Mouse (Mus musculus): ENCODE results near the gene Calhm2.
A peak's percentile ranks its signal among the peaks of the same experiment; 100 is the strongest.

The Calhm2 gene

DNA sequence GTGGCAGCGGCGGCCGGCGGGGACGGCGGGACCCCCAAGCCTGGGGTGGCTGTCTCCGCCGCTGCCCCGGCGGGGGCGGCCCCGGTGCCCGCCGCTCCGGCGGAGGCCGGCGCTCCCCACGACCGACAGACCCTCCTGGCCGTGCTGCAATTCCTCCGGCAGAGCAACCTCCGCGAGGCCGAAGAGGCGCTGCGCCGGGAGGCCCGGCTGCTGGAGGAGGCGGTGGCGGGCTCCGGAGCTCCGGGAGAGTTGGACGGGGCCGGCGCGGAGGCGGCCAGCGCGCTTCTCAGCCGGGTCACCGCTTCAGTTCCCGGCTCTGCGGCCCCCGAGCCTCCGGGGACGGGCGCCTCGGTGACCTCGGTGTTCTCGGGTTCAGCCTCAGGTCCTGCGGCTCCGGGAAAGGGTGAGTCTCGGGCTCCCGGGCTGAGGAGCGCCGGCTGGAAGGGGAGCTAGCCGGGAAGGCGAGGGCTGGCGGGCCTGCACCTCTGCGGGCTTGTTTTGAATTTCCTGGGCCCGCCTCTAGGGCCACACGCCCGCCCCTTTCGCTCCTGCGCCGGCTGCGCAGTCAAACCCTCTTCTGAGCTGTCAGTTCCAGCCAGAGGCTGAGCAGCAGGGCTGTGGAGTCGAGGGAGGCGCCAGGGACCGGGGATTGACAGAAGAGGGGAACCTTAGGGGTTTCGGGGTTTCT lies 70.0 kb downstream of the Calhm2 start:
- peak; percentile 68 for DNase-seq (ENCODE audit: low spot score)

DNA sequence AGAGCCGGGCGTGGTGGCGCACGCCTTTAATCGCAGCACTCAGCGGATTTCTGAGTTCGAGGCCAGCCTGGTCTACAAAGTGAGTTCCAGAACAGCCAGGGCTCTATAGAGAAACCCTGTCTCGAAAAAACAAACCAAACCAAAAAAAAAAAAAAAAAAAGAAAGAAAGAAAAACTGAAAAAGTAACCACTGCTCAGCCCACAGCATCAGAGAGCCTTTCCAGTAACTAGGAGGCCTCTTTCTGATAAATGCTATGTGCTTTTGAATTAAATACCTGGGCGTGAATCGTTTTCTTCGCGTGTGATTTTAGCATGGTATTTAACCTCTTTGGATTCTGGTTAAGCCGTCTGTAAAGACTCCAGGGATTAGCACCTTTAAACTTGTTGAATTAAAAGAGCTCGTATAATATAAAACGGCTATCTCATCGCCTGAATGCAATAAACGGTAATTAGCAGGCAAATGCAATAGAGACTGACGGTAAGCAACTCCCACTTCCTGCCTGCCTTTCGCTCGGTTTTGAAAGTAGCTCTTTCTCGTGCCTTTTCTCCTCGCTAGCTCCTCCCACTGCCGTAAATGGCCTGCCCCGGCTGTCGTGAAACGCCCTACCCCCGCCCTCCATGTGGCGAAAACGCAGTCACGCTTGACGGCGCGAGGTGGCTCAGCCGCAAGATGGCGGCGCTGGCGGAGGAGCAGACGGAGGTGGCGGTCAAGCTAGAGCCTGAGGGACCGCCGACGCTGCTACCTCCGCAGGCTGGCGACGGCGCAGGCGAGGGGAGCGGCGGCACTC lies 70.8 kb downstream of the Calhm2 start, which contains the start of gene Taf5:
Gene Taf5 (plus strand): TSS at position 651 of the 787 bp plus-strand sequence.
- DNase-seq (ENCODE audit: low spot score) = peak; percentile 94

- DNase-seq (ENCODE audit: low spot score) = no peak
Observed at GRCm38 (mm10) chr19:47065860-47066259, 72.2 kb downstream of the Calhm2 start.

GRCm38 (mm10) chr19:47057684-47058083 lies 80.4 kb downstream of the Calhm2 start:
- DNase-seq (ENCODE audit: low spot score) = no peak
